Mouse (Mus musculus) spleen, postnatal 0 days (tissue): ENCODE results near the gene Vat1l. TPM values are rescaled to one million over a fixed set of nuclear protein-coding genes. Genes with fewer than 3 reads are reported as not detected.

ENCODE experiments used
- polyA plus RNA-seq: library from polyadenylated mRNA; unstranded; fragments of >200 nt; fragmentation: Nextera tagmentation; extraction: Ambion mirVana; gene quantifications from 2 replicates; pipeline ENCODE4 v1.2.1, GENCODE M21; 2015

Gene Vat1l
- polyA plus RNA-seq, result 0.04 and 0.27 TPM in 2 replicates

GRCm38 (mm10) chr8:114205221-114205901 lies at the start of gene Vat1l:
TSS of gene Vat1l (plus strand) at chr8:114205612.

GRCm38 (mm10) chr8:114417786-114418185 lies 212.4 kb downstream of the Vat1l start, which contains the start of gene Clec3a:
TSS of gene Clec3a (plus strand) at chr8:114418086.

Other genes with a start within 250 kb of the Vat1l start
- 13.3 and 13.7 TPM in 2 replicates for gene Nudt7, start 72.1 kb upstream of the Vat1l start, polyA plus RNA-seq
- gene Clec3a, start 212.5 kb downstream of the Vat1l start, polyA plus RNA-seq, result not detected in 2 replicates
- 6.7 and 7.0 TPM in 2 replicates for gene Wwox, start 234.0 kb downstream of the Vat1l start, polyA plus RNA-seq